Mouse (Mus musculus) olfactory bulb, adult 2 months (tissue): ENCODE data around the gene Slc6a20a.

Experiments used
- CTCF ChIP-seq: fragments of 200-500 bp; IDR thresholded peaks from 2 replicates; pipeline ENCODE4 v1.5.1; 2012; ENCODE audit warnings: low read depth, mild to moderate bottlenecking, low read length, moderate library complexity; ENCODE audit not compliant: insufficient read depth
- POLR2A ChIP-seq: fragments of 200-500 bp; IDR thresholded peaks from 2 replicates; pipeline ENCODE4 v1.6.1; 2012; ENCODE audit warnings: mild to moderate bottlenecking, low read depth, low read length, moderate library complexity; ENCODE audit not compliant: insufficient read depth

GRCm38 (mm10) chr9:123597376-123597775 lies 81.3 kb downstream of the Slc6a20a start:
- TF ChIP-seq CTCF: no peak
- no peak for TF ChIP-seq POLR2A
